Mouse (Mus musculus) limb, embryonic 12.5 days (tissue): ENCODE results near the gene Trappc11. TPM values are rescaled to one million over a fixed set of nuclear protein-coding genes. Genes with fewer than 3 reads are reported as not detected.

Source experiments
- ATAC-seq: fragments of 200-750 bp; cut with Nextera tagmentation; 2 replicates; pipeline ENCODE4 v1.8.0; 2017; ENCODE audit warnings: low read depth, moderate TSS enrichment; ENCODE audit not compliant: insufficient number of reproducible peaks, insufficient read depth, low FRiP score, low TSS enrichment
- H3K27ac ChIP-seq: fragments of 300-500 bp; sonication (generic); 2 replicates; pipeline ENCODE4 v1.5.1; 2016; ENCODE audit warnings: mild to moderate bottlenecking, moderate library complexity
- H3K27me3 ChIP-seq: fragments of 300-500 bp; sonication (generic); 2 replicates; pipeline ENCODE4 v1.6.1; 2016; ENCODE audit warnings: mild to moderate bottlenecking, moderate library complexity
- H3K36me3 ChIP-seq: fragments of 300-500 bp; sonication (generic); 2 replicates; pipeline ENCODE4 v1.6.1; 2016; ENCODE audit warnings: mild to moderate bottlenecking, moderate library complexity
- H3K4me1 ChIP-seq: fragments of 300-500 bp; sonication (generic); replicated peaks from 2 replicates; pipeline ENCODE4 v1.6.1; 2016
- H3K4me2 ChIP-seq: fragments of 300-500 bp; sonication (generic); 2 replicates; pipeline ENCODE4 v1.6.1; 2016; ENCODE audit warnings: mild to moderate bottlenecking, moderate library complexity
- H3K4me3 ChIP-seq: fragments of 300-500 bp; sonication (generic); replicated peaks from 2 replicates; pipeline ENCODE4 v1.5.1; 2016; ENCODE audit warnings: mild to moderate bottlenecking
- H3K9ac ChIP-seq: fragments of 300-500 bp; sonication (generic); replicated peaks from 2 replicates; pipeline ENCODE4 v1.6.1; 2016; ENCODE audit warnings: mild to moderate bottlenecking, moderate library complexity
- H3K9me3 ChIP-seq: fragments of 300-500 bp; sonication (generic); 2 replicates; pipeline ENCODE4 v1.6.1; 2016; ENCODE audit warnings: mild to moderate bottlenecking, moderate library complexity
- WGBS: fragments of 180-500 bp; shearing (Covaris S2); methylation state at CpG from one replicate; pipeline ENCODE4 v1.1.7; 2016; 5-methylcytosine and 5-hydroxymethylcytosine counted together
- polyA plus RNA-seq: library from polyadenylated mRNA; unstranded; fragments of >200 nt; fragmentation: Nextera tagmentation; extraction: Ambion mirVana; gene quantifications from 2 replicates; pipeline ENCODE4 v1.2.1, GENCODE M21; 2016

Gene Trappc11
- 41.4 and 41.6 TPM in 2 replicates for polyA plus RNA-seq

GRCm38 (mm10) chr8:47533344-47534125 lies at the start of gene Trappc11, which contains the start of gene Rwdd4a:
Gene Trappc11 (minus strand): TSS chr8:47533470.
Gene Rwdd4a (plus strand): TSS chr8:47533664.
- under 1% methylated on average over 65 of the region's 65 CpGs for WGBS
- peak; percentile 100 for ATAC-seq
- H3K9me3 ChIP-seq, result no peaks in the 10 kb centered on the region
- no peaks in the 10 kb centered on the region for H3K27me3 ChIP-seq
- H3K36me3 ChIP-seq, result peaks cover 33% of the 10 kb centered on the region
- peak within 1 kb of the TSS; percentile 86 for H3K9ac ChIP-seq
- peaks cover 18% of the 10 kb centered on the region for H3K4me1 ChIP-seq
- peak within 1 kb of the TSS; percentile 85 for H3K4me2 ChIP-seq
- H3K4me3 ChIP-seq, result peak within 1 kb of the TSS; percentile 83
- peak within 1 kb of the TSS; percentile 68; the same call in 1 of the 2 replicates for H3K27ac ChIP-seq

- ATAC-seq, result no peak
Observed at GRCm38 (mm10) chr8:47581454-47581853, 48.2 kb upstream of the Trappc11 start.

GRCm38 (mm10) chr8:47573482-47573881 lies 40.2 kb upstream of the Trappc11 start:
- no peak for ATAC-seq

More at GRCm38 (mm10) chr8:47581454-47581853, 48.2 kb upstream of the Trappc11 start:
- 82% methylated on average over 7 of the region's 7 CpGs for WGBS
- Histone ChIP-seq H3K27ac (no peak overlapping the region), H3K4me2 (no peak overlapping the region), H3K36me3 (no peaks in the 10 kb centered on the region), H3K4me3 (no peak overlapping the region), H3K27me3 (no peaks in the 10 kb centered on the region), H3K9me3 (peaks cover 5% of the 10 kb centered on the region), H3K4me1 (no peaks in the 10 kb centered on the region), H3K9ac (no peak overlapping the region)

GRCm38 (mm10) chr8:47570161-47570560 lies 36.9 kb upstream of the Trappc11 start:
- Histone ChIP-seq H3K36me3 (no peaks in the 10 kb centered on the region), H3K4me3 (no peak overlapping the region), H3K27me3 (no peaks in the 10 kb centered on the region), H3K9me3 (no peaks in the 10 kb centered on the region), H3K4me1 (no peaks in the 10 kb centered on the region), H3K27ac (no peak overlapping the region), H3K4me2 (no peak overlapping the region), H3K9ac (no peak overlapping the region)
- WGBS, result 81% methylated on average over 6 of the region's 6 CpGs
- ATAC-seq, result no peak

More at GRCm38 (mm10) chr8:47573482-47573881, 40.2 kb upstream of the Trappc11 start:
- 93% methylated on average over 7 of the region's 7 CpGs for WGBS
- no peaks in the 10 kb centered on the region for H3K36me3 ChIP-seq
- no peak overlapping the region for H3K9ac ChIP-seq
- H3K4me1 ChIP-seq, result no peaks in the 10 kb centered on the region
- H3K4me3 ChIP-seq, result no peak overlapping the region
- no peak overlapping the region for H3K27ac ChIP-seq
- H3K4me2 ChIP-seq, result no peak overlapping the region
- peaks cover 11% of the 10 kb centered on the region for H3K9me3 ChIP-seq
- H3K27me3 ChIP-seq, result no peaks in the 10 kb centered on the region

- H3K4me3 ChIP-seq, result no peak overlapping the region
- no peak overlapping the region for H3K4me2 ChIP-seq
- H3K9ac ChIP-seq, result no peak overlapping the region
- no peaks in the 10 kb centered on the region for H3K9me3 ChIP-seq
- no peak overlapping the region for H3K27ac ChIP-seq
- ATAC-seq, result no peak
- H3K27me3 ChIP-seq, result no peaks in the 10 kb centered on the region
- no peaks in the 10 kb centered on the region for H3K4me1 ChIP-seq
- no peaks in the 10 kb centered on the region for H3K36me3 ChIP-seq
- 87% methylated on average over 5 of the region's 5 CpGs for WGBS
Observed at GRCm38 (mm10) chr8:47568098-47568497, 34.8 kb upstream of the Trappc11 start.

- H3K9me3 ChIP-seq, result no peaks in the 10 kb centered on the region
- no peak overlapping the region for H3K9ac ChIP-seq
- H3K27me3 ChIP-seq, result no peaks in the 10 kb centered on the region
- H3K4me3 ChIP-seq, result no peak overlapping the region
- H3K4me2 ChIP-seq, result no peak overlapping the region
- H3K4me1 ChIP-seq, result no peaks in the 10 kb centered on the region
- no peaks in the 10 kb centered on the region for H3K36me3 ChIP-seq
- whole genome bisulfite sequencing, result 95% methylated on average over 6 of the region's 6 CpGs
- H3K27ac ChIP-seq, result no peak overlapping the region
- no peak for ATAC-seq
Observed at GRCm38 (mm10) chr8:47566551-47566950, 33.3 kb upstream of the Trappc11 start.

GRCm38 (mm10) chr8:47560801-47561200 lies 27.5 kb upstream of the Trappc11 start:
- Histone ChIP-seq H3K4me2 (no peak overlapping the region), H3K27me3 (no peaks in the 10 kb centered on the region), H3K4me1 (no peaks in the 10 kb centered on the region), H3K9ac (no peak overlapping the region), H3K9me3 (no peaks in the 10 kb centered on the region), H3K27ac (no peak overlapping the region), H3K36me3 (no peaks in the 10 kb centered on the region), H3K4me3 (no peak overlapping the region)
- WGBS, result 86% methylated on average over 7 of the region's 7 CpGs
- no peak for ATAC-seq

- H3K4me2 ChIP-seq, result no peak overlapping the region
- H3K9me3 ChIP-seq, result no peaks in the 10 kb centered on the region
- H3K27me3 ChIP-seq, result no peaks in the 10 kb centered on the region
- no peak for ATAC-seq
- no peak overlapping the region for H3K27ac ChIP-seq
- peaks cover 2% of the 10 kb centered on the region for H3K36me3 ChIP-seq
- WGBS, result 71% methylated on average over 7 of the region's 7 CpGs
- no peaks in the 10 kb centered on the region for H3K4me1 ChIP-seq
- no peak overlapping the region for H3K9ac ChIP-seq
- no peak overlapping the region for H3K4me3 ChIP-seq
Observed at GRCm38 (mm10) chr8:47558274-47558673, 25.0 kb upstream of the Trappc11 start.

GRCm38 (mm10) chr8:47556446-47556845 lies 23.2 kb upstream of the Trappc11 start:
- Histone ChIP-seq H3K9me3 (no peaks in the 10 kb centered on the region), H3K4me3 (no peak overlapping the region), H3K36me3 (peaks cover 8% of the 10 kb centered on the region), H3K4me2 (no peak overlapping the region), H3K27me3 (no peaks in the 10 kb centered on the region), H3K27ac (no peak overlapping the region), H3K9ac (no peak overlapping the region), H3K4me1 (no peaks in the 10 kb centered on the region)
- 87% methylated on average over 7 of the region's 7 CpGs for WGBS
- ATAC-seq, result no peak

GRCm38 (mm10) chr8:47553613-47554012 lies 20.3 kb upstream of the Trappc11 start:
- ATAC-seq, result no peak
- Histone ChIP-seq H3K27me3 (no peaks in the 10 kb centered on the region), H3K9me3 (no peaks in the 10 kb centered on the region), H3K9ac (no peak overlapping the region), H3K4me2 (no peak overlapping the region), H3K36me3 (peaks cover 34% of the 10 kb centered on the region), H3K27ac (no peak overlapping the region), H3K4me3 (no peak overlapping the region), H3K4me1 (no peaks in the 10 kb centered on the region)
- 86% methylated on average over 6 of the region's 6 CpGs for WGBS

- no peak overlapping the region for H3K27ac ChIP-seq
- no peaks in the 10 kb centered on the region for H3K9me3 ChIP-seq
- no peak overlapping the region for H3K9ac ChIP-seq
- no peaks in the 10 kb centered on the region for H3K27me3 ChIP-seq
- ATAC-seq, result no peak
- H3K4me3 ChIP-seq, result no peak overlapping the region
- H3K4me2 ChIP-seq, result no peak overlapping the region
- H3K4me1 ChIP-seq, result no peaks in the 10 kb centered on the region
- 90% methylated on average over 10 of the region's 10 CpGs for WGBS
- peaks cover 91% of the 10 kb centered on the region for H3K36me3 ChIP-seq
Observed at GRCm38 (mm10) chr8:47547102-47547501, 13.8 kb upstream of the Trappc11 start.
